Mouse (Mus musculus) cortical plate, adult 2 months (tissue): ENCODE results near the gene Polr1e. TPM values are rescaled to one million over a fixed set of nuclear protein-coding genes. Genes with fewer than 3 reads are reported as not detected.

Source experiments
- H3K27ac ChIP-seq: fragments of 200-500 bp; 2 replicates; pipeline ENCODE4 v1.5.1; 2012; ENCODE audit warnings: low read length, control low read depth, inconsistent platforms; ENCODE audit not compliant: insufficient read depth
- H3K4me1 ChIP-seq: fragments of 200-500 bp; 2 replicates; pipeline ENCODE4 v1.6.1; 2011; ENCODE audit warnings: low read length; ENCODE audit not compliant: control insufficient read depth, insufficient read depth
- H3K4me3 ChIP-seq: fragments of 200-500 bp; 2 replicates; pipeline ENCODE4 v1.5.1; 2011; ENCODE audit warnings: mild to moderate bottlenecking, low read length, control low read depth; ENCODE audit not compliant: insufficient read depth
- CTCF ChIP-seq: fragments of 200-500 bp; IDR thresholded peaks from 2 replicates; pipeline ENCODE4 v1.5.1; 2011; ENCODE audit warnings: mild to moderate bottlenecking, control low read depth, low read length; ENCODE audit not compliant: insufficient read depth; ENCODE audit errors: extremely low read depth
- POLR2A ChIP-seq: fragments of 200-500 bp; IDR thresholded peaks from 2 replicates; pipeline ENCODE4 v1.6.1; 2011; ENCODE audit warnings: mild to moderate bottlenecking, low read length, control low read depth; ENCODE audit not compliant: insufficient read depth; ENCODE audit errors: extremely low read depth
- polyA plus RNA-seq: library from polyadenylated mRNA; depleted of rRNA; stranded (reverse); fragments of >200 nt; gene quantifications from 2 replicates; pipeline ENCODE4 v1.2.3, GENCODE M21; 2012; rRNA removed

Polr1e gene
- polyA plus RNA-seq = 11.4 and 12.4 TPM in 2 replicates

GRCm38 (mm10) chr4:45018452-45018980, at the start of gene Polr1e:
Polr1e (plus strand) TSS chr4:45018583.
- Histone ChIP-seq H3K4me3 (peak within 1 kb of the TSS; percentile 54), H3K27ac (no peak within 1 kb of the TSS), H3K4me1 (peaks cover 2% of the 10 kb centered on the region; the same call in 1 of the 2 replicates)
- TF ChIP-seq POLR2A (peak; percentile 60; the same call in 1 of the 2 replicates), CTCF (no peak)

GRCm38 (mm10) chr4:44970056-44970455, 48.3 kb upstream of the Polr1e start:
- no peak for TF ChIP-seq POLR2A
- TF ChIP-seq CTCF = no peak
- no peak overlapping the region for H3K27ac ChIP-seq
- no peaks in the 10 kb centered on the region for H3K4me1 ChIP-seq
- no peak overlapping the region for H3K4me3 ChIP-seq

GRCm38 (mm10) chr4:44970612-44971110, 47.7 kb upstream of the Polr1e start:
- no peaks in the 10 kb centered on the region for H3K4me1 ChIP-seq
- H3K4me3 ChIP-seq = no peak overlapping the region
- TF ChIP-seq POLR2A = no peak
- TF ChIP-seq CTCF = peak; percentile 66

GRCm38 (mm10) chr4:44973450-44973849, 44.9 kb upstream of the Polr1e start:
- TF ChIP-seq CTCF (peak; percentile 99), POLR2A (no peak)
- Histone ChIP-seq H3K4me3 (peak overlapping the region; percentile 7), H3K4me1 (no peaks in the 10 kb centered on the region), H3K27ac (no peak overlapping the region)

More at GRCm38 (mm10) chr4:44970612-44971110, 47.7 kb upstream of the Polr1e start:
- no peak overlapping the region for H3K27ac ChIP-seq

GRCm38 (mm10) chr4:44973871-44974270, 44.5 kb upstream of the Polr1e start:
- Histone ChIP-seq H3K27ac (no peak overlapping the region), H3K4me1 (no peaks in the 10 kb centered on the region), H3K4me3 (peak overlapping the region; percentile 7)
- TF ChIP-seq POLR2A (no peak), CTCF (no peak)

- no peak for TF ChIP-seq CTCF
These were observed 44.1 kb upstream of the Polr1e start for GRCm38 (mm10) chr4:44974331-44974730.

GRCm38 (mm10) chr4:44976026-44976615, 42.3 kb upstream of the Polr1e start:
- TF ChIP-seq CTCF = no peak
- no peak for TF ChIP-seq POLR2A

More at GRCm38 (mm10) chr4:44974331-44974730, 44.1 kb upstream of the Polr1e start:
- Histone ChIP-seq H3K27ac (no peak overlapping the region), H3K4me1 (no peaks in the 10 kb centered on the region), H3K4me3 (no peak overlapping the region)

GRCm38 (mm10) chr4:44976921-44977710, 41.3 kb upstream of the Polr1e start:
- Histone ChIP-seq H3K27ac (no peak overlapping the region), H3K4me1 (no peaks in the 10 kb centered on the region; the same call in 1 of the 2 replicates), H3K4me3 (no peak overlapping the region)
- no peak for TF ChIP-seq CTCF
- TF ChIP-seq POLR2A = no peak

More at GRCm38 (mm10) chr4:44976026-44976615, 42.3 kb upstream of the Polr1e start:
- Histone ChIP-seq H3K27ac (no peak overlapping the region), H3K4me3 (no peak overlapping the region), H3K4me1 (no peaks in the 10 kb centered on the region; the same call in 1 of the 2 replicates)

GRCm38 (mm10) chr4:44978175-44978574, 40.2 kb upstream of the Polr1e start:
- H3K27ac ChIP-seq = no peak overlapping the region
- no peak overlapping the region for H3K4me3 ChIP-seq
- TF ChIP-seq CTCF (no peak), POLR2A (no peak)
- H3K4me1 ChIP-seq = no peaks in the 10 kb centered on the region; the same call in 1 of the 2 replicates
